Mouse (Mus musculus): Measurements from ENCODE around the gene Eci1. TPM values are rescaled to one million over a fixed set of nuclear protein-coding genes. Genes with fewer than 3 reads are reported as not detected.
"Not testable (repeated sequence)": the region's sequence is repeated elsewhere in the genome, so short reads cannot be mapped to it uniquely, and the experiment has no call there.

Eci1 gene
- polyA plus RNA-seq, 1 experiment from 2014 or later: 57.6 TPM

- Histone ChIP-seq H3K27me3 (no peaks in the 10 kb centered on the region), H3K4me3 (peak overlapping the region; percentile 97), H3K9ac (peak overlapping the region; percentile 96), H3K9me3 (no peaks in the 10 kb centered on the region), H3K4me2 (peak overlapping the region; percentile 89), H3K36me3 (peaks cover 55% of the 10 kb centered on the region), H3K27ac (replicated peaks) (peak overlapping the region; percentile 91), H3K4me1 (replicated peaks) (peaks cover 41% of the 10 kb centered on the region)
- WGBS: 0% methylated on average over 21 of the region's 21 CpGs
- peak; percentile 2; the same call in 1 of the 2 replicates for ATAC-seq (ENCODE audit: low read depth)
These were observed 11.4 kb upstream of the Eci1 start for GRCm38 (mm10) chr17:24415011-24415410.

- Histone ChIP-seq H3K27ac (replicated peaks) (no peak overlapping the region), H3K9ac (peak overlapping the region; percentile 96), H3K27me3 (no peaks in the 10 kb centered on the region), H3K4me1 (replicated peaks) (peaks cover 41% of the 10 kb centered on the region), H3K36me3 (peaks cover 56% of the 10 kb centered on the region), H3K4me2 (peak overlapping the region; percentile 89), H3K4me3 (peak overlapping the region; percentile 97), H3K9me3 (no peaks in the 10 kb centered on the region)
- ATAC-seq (ENCODE audit: low read depth): no peak
- 91% methylated on average over 3 of the region's 3 CpGs for whole genome bisulfite sequencing
These were observed 10.3 kb upstream of the Eci1 start for GRCm38 (mm10) chr17:24416051-24416652.

GRCm38 (mm10) chr17:24423114-24423513 lies 3.3 kb upstream of the Eci1 start:
- Histone ChIP-seq H3K9me3 (no peaks in the 10 kb centered on the region), H3K4me1 (replicated peaks) (peaks cover 17% of the 10 kb centered on the region), H3K27ac (replicated peaks) (no peak overlapping the region), H3K27me3 (no peaks in the 10 kb centered on the region), H3K4me2 (no peak overlapping the region), H3K4me3 (no peak overlapping the region), H3K36me3 (peaks cover 72% of the 10 kb centered on the region), H3K9ac (no peak overlapping the region)
- no peak for ATAC-seq (ENCODE audit: low read depth)
- WGBS: 90% methylated on average over 4 of the region's 4 CpGs

GRCm38 (mm10) chr17:24424489-24424888 lies 2.0 kb upstream of the Eci1 start:
- Histone ChIP-seq H3K4me2 (no peak overlapping the region), H3K36me3 (peaks cover 58% of the 10 kb centered on the region), H3K27me3 (no peaks in the 10 kb centered on the region), H3K9me3 (no peaks in the 10 kb centered on the region), H3K4me3 (no peak overlapping the region), H3K4me1 (replicated peaks) (peaks cover 25% of the 10 kb centered on the region), H3K27ac (replicated peaks) (no peak overlapping the region), H3K9ac (no peak overlapping the region)
- no peak for ATAC-seq (ENCODE audit: low read depth)
- 90% methylated on average over 5 of the region's 5 CpGs for WGBS

- H3K4me2 ChIP-seq; H3K9me3 ChIP-seq; H3K4me3 ChIP-seq; H3K27ac ChIP-seq (replicated peaks); H3K9ac ChIP-seq; H3K27me3 ChIP-seq; ATAC-seq (ENCODE audit: low read depth): not testable (repeated sequence)
- peaks cover 50% of the 10 kb centered on the region for H3K36me3 ChIP-seq
- peaks cover 29% of the 10 kb centered on the region for H3K4me1 ChIP-seq (replicated peaks)
- WGBS: 95% methylated on average over 6 of the region's 8 CpGs
These were observed 1.1 kb upstream of the Eci1 start for GRCm38 (mm10) chr17:24425326-24425725.

GRCm38 (mm10) chr17:24425905-24426304 lies 536 bp upstream of the Eci1 start:
- Histone ChIP-seq H3K4me3 (peak overlapping the region; percentile 65), H3K4me1 (replicated peaks) (peaks cover 29% of the 10 kb centered on the region), H3K27ac (replicated peaks) (peak overlapping the region; percentile 97), H3K36me3 (peaks cover 44% of the 10 kb centered on the region), H3K27me3 (no peaks in the 10 kb centered on the region), H3K4me2 (peak overlapping the region; percentile 56), H3K9ac (0 out of 2 replicates have a peak overlapping the region, but pooled peaks have one; percentile 81), H3K9me3 (no peaks in the 10 kb centered on the region)
- no peak for ATAC-seq (ENCODE audit: low read depth)
- 86% methylated on average over 7 of the region's 7 CpGs for WGBS

GRCm38 (mm10) chr17:24427170-24427557 lies 723 bp downstream of the Eci1 start:
- Histone ChIP-seq H3K4me1 (replicated peaks) (peaks cover 29% of the 10 kb centered on the region), H3K36me3 (peaks cover 31% of the 10 kb centered on the region), H3K4me2 (peak overlapping the region; percentile 56), H3K9ac (peak overlapping the region; percentile 81), H3K27ac (replicated peaks) (peak overlapping the region; percentile 97), H3K4me3 (peak overlapping the region; percentile 65), H3K9me3 (no peaks in the 10 kb centered on the region), H3K27me3 (no peaks in the 10 kb centered on the region)
- no peak for ATAC-seq (ENCODE audit: low read depth)
- 4% methylated on average over 8 of the region's 8 CpGs for WGBS

GRCm38 (mm10) chr17:24429201-24429983 lies 3.0 kb downstream of the Eci1 start:
- Histone ChIP-seq H3K4me3 (no peak overlapping the region), H3K27ac (replicated peaks) (no peak overlapping the region), H3K4me2 (no peak overlapping the region), H3K36me3 (peaks cover 22% of the 10 kb centered on the region), H3K27me3 (no peaks in the 10 kb centered on the region), H3K4me1 (replicated peaks) (peaks cover 29% of the 10 kb centered on the region), H3K9me3 (no peaks in the 10 kb centered on the region), H3K9ac (no peak overlapping the region)
- 78% methylated on average over 14 of the region's 14 CpGs for WGBS
- ATAC-seq (ENCODE audit: low read depth): no peak

- H3K27me3 ChIP-seq: no peaks in the 10 kb centered on the region
- H3K4me3 ChIP-seq: no peak overlapping the region
- peaks cover 74% of the 10 kb centered on the region for H3K36me3 ChIP-seq
- H3K9me3 ChIP-seq: no peaks in the 10 kb centered on the region
- no peak; the same call in 1 of the 2 replicates for ATAC-seq (ENCODE audit: low read depth)
- H3K4me2 ChIP-seq: no peak overlapping the region
- H3K4me1 ChIP-seq (replicated peaks): no peaks in the 10 kb centered on the region
- WGBS: 69% methylated on average over 5 of the region's 5 CpGs
- H3K9ac ChIP-seq: no peak overlapping the region
- no peak overlapping the region for H3K27ac ChIP-seq (replicated peaks)
These were observed 10.6 kb downstream of the Eci1 start for GRCm38 (mm10) chr17:24437016-24437415.

- no peak overlapping the region for H3K27ac ChIP-seq (replicated peaks)
- H3K36me3 ChIP-seq: peaks cover 94% of the 10 kb centered on the region
- H3K4me2 ChIP-seq: no peak overlapping the region
- no peak overlapping the region for H3K9ac ChIP-seq
- H3K27me3 ChIP-seq: no peaks in the 10 kb centered on the region
- no peaks in the 10 kb centered on the region for H3K4me1 ChIP-seq (replicated peaks)
- 92% methylated on average over 8 of the region's 8 CpGs for WGBS
- H3K9me3 ChIP-seq: no peaks in the 10 kb centered on the region
- H3K4me3 ChIP-seq: no peak overlapping the region
- no peak for ATAC-seq (ENCODE audit: low read depth)
These were observed 13.9 kb downstream of the Eci1 start for GRCm38 (mm10) chr17:24440377-24440776.

GRCm38 (mm10) chr17:24441148-24441547 lies 14.7 kb downstream of the Eci1 start:
- no peak overlapping the region for H3K9ac ChIP-seq
- H3K4me1 ChIP-seq (replicated peaks): no peaks in the 10 kb centered on the region
- H3K36me3 ChIP-seq: peaks cover 94% of the 10 kb centered on the region
- 59% methylated on average over 2 of the region's 2 CpGs for WGBS
- no peak overlapping the region for H3K4me2 ChIP-seq
- no peaks in the 10 kb centered on the region for H3K9me3 ChIP-seq
- H3K27ac ChIP-seq (replicated peaks): no peak overlapping the region
- no peaks in the 10 kb centered on the region for H3K27me3 ChIP-seq
- no peak overlapping the region for H3K4me3 ChIP-seq
- ATAC-seq (ENCODE audit: low read depth): no peak

GRCm38 (mm10) chr17:24442107-24442506 lies 15.7 kb downstream of the Eci1 start:
- H3K36me3 ChIP-seq: peaks cover 98% of the 10 kb centered on the region
- H3K9me3 ChIP-seq: no peaks in the 10 kb centered on the region
- H3K9ac ChIP-seq: no peak overlapping the region
- H3K4me1 ChIP-seq (replicated peaks): no peaks in the 10 kb centered on the region
- no peak for ATAC-seq (ENCODE audit: low read depth)
- no peaks in the 10 kb centered on the region for H3K27me3 ChIP-seq
- H3K27ac ChIP-seq (replicated peaks): no peak overlapping the region
- H3K4me3 ChIP-seq: no peak overlapping the region
- H3K4me2 ChIP-seq: no peak overlapping the region
- WGBS: 91% methylated on average over 14 of the region's 14 CpGs

All from neural tube, embryonic 13.5 days (tissue).